Mouse (Mus musculus): Measurements from ENCODE around the gene Mipol1. TPM values are rescaled to one million over a fixed set of nuclear protein-coding genes. Genes with fewer than 3 reads are reported as not detected.
A peak's percentile ranks its signal among the peaks of the same experiment; 100 is the strongest.

Mipol1 gene
- polyA plus RNA-seq, 1 experiment from 2014 or later, result 4.8 TPM

DNA sequence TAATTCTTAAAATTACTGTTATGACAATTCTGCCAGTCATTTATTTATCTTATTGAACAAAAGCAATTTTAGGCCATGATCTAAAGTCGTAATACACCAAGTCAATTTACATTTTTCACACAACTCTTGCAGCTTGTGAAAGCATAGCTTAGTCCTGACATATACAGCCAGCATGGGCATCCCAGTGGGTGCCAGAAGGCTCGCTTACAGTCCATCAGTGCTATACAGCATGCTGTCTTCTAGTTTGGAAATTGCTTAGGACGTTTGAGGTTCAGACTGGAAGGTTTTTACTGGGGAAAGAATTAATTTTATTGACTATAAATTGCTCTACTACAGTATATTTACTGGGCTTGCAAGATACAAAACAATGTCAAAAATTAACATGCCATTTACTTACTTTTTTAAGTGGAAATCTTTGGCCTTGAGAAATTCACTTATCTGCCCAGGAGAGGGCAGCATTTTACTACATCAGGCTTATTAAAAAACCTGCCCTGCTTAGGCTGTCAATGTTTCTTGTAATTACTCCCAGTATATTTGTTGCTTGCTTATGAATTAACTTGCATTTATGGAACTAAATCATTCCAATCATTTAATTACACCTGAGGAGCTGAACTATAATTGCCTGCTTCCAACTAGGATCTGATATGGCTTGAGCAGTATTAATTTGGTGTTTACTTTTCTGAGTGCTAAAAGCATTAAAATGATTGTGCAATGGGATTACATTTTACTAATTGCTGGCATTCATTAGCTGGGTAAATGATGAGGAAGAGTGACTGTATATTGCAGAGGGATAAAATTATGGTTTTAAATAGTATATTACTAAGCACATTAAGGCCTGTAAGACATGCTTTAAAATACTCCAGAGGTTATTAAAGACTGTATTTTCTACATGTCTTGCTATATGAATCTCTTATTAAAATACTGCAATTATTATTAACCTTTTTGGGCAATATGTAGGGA, 51.2 kb downstream of the Mipol1 start:
- ATAC-seq (ENCODE audit: low read depth), result peak; percentile 87
- Histone ChIP-seq H3K4me1 (replicated peaks) (no peaks in the 10 kb centered on the region), H3K4me2 (no peak overlapping the region), H3K9ac (no peak overlapping the region), H3K9me3 (no peaks in the 10 kb centered on the region), H3K4me3 (no peak overlapping the region), H3K36me3 (no peaks in the 10 kb centered on the region), H3K27ac (replicated peaks) (no peak overlapping the region), H3K27me3 (peaks cover 8% of the 10 kb centered on the region; the same call in 1 of the 2 replicates)
- 46% methylated on average over 3 of the region's 3 CpGs for WGBS

DNA sequence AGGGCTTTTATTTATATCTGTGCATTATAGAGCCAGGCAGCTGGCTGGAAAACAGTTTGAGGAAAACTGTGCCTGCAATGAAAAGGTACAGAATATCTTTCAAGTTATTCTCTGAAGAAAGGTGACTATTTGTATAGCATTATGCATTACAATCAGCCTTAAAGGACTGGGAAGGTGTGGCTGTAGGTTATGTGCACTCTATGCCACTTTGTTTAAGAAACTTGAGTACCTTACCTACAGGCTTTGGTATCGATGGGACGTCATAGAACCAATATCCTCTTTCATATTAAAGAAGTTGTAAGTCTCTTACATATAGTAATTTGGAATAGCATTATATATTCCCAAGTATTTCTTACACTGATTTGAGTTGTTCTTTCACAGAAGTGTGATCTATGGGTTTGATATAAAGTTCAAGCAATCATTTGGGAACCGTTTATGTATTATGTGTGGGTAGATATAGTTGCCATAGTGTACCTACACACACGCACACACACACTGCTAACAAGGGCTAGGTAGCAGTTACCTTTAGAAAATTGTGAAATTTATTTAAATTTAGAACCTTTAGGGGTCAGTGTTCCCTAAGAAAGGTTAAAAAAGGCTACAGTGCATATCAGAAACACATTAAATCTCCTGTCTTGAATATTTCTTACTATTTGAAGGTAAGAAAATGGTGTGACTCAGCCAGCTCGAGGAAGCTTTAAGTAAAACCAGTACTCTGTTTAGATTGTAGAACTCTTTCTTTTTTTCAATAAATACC, 55.3 kb downstream of the Mipol1 start:
- H3K4me2 ChIP-seq, result no peak overlapping the region
- no peak overlapping the region for H3K27ac ChIP-seq (replicated peaks)
- no peaks in the 10 kb centered on the region for H3K4me1 ChIP-seq (replicated peaks)
- no peak overlapping the region for H3K9ac ChIP-seq
- peaks cover 8% of the 10 kb centered on the region; the same call in 1 of the 2 replicates for H3K27me3 ChIP-seq
- H3K9me3 ChIP-seq, result no peaks in the 10 kb centered on the region
- H3K36me3 ChIP-seq, result no peaks in the 10 kb centered on the region
- WGBS, result 88% methylated on average over 5 of the region's 5 CpGs
- H3K4me3 ChIP-seq, result no peak overlapping the region
- ATAC-seq (ENCODE audit: low read depth), result no peak

GRCm38 (mm10) chr12:57307337-57307736, 77.1 kb downstream of the Mipol1 start:
- WGBS, result 98% methylated on average over 4 of the region's 4 CpGs
- Histone ChIP-seq H3K4me1 (replicated peaks) (no peaks in the 10 kb centered on the region), H3K9me3 (no peaks in the 10 kb centered on the region), H3K36me3 (no peaks in the 10 kb centered on the region), H3K9ac (no peak overlapping the region), H3K27ac (replicated peaks) (no peak overlapping the region), H3K4me3 (no peak overlapping the region), H3K4me2 (no peak overlapping the region), H3K27me3 (no peaks in the 10 kb centered on the region)
- ATAC-seq (ENCODE audit: low read depth), result no peak

- WGBS, result 93% methylated on average over 1 of the region's 1 CpGs
- H3K9me3 ChIP-seq, result no peaks in the 10 kb centered on the region
Measured at GRCm38 (mm10) chr12:57307748-57308147, 77.5 kb downstream of the Mipol1 start.

GRCm38 (mm10) chr12:57339053-57339452, 108.8 kb downstream of the Mipol1 start:
- H3K27me3 ChIP-seq, result no peaks in the 10 kb centered on the region
- H3K4me1 ChIP-seq (replicated peaks), result no peaks in the 10 kb centered on the region
- no peak overlapping the region for H3K27ac ChIP-seq (replicated peaks)
- no peak for ATAC-seq (ENCODE audit: low read depth)
- no peaks in the 10 kb centered on the region for H3K36me3 ChIP-seq
- H3K9ac ChIP-seq, result no peak overlapping the region
- H3K9me3 ChIP-seq, result no peaks in the 10 kb centered on the region; the same call in none of the 2 replicates
- H3K4me3 ChIP-seq, result no peak overlapping the region
- no peak overlapping the region for H3K4me2 ChIP-seq
- 88% methylated on average over 1 of the region's 1 CpGs for WGBS

More at GRCm38 (mm10) chr12:57307748-57308147, 77.5 kb downstream of the Mipol1 start:
- Histone ChIP-seq H3K9ac (no peak overlapping the region), H3K27ac (replicated peaks) (no peak overlapping the region), H3K27me3 (no peaks in the 10 kb centered on the region), H3K36me3 (no peaks in the 10 kb centered on the region), H3K4me2 (no peak overlapping the region), H3K4me3 (no peak overlapping the region), H3K4me1 (replicated peaks) (no peaks in the 10 kb centered on the region)
- no peak for ATAC-seq (ENCODE audit: low read depth)

- 86% methylated on average over 2 of the region's 2 CpGs for WGBS
- Histone ChIP-seq H3K4me1 (replicated peaks) (no peaks in the 10 kb centered on the region), H3K9me3 (no peaks in the 10 kb centered on the region; the same call in 1 of the 2 replicates), H3K4me3 (no peak overlapping the region), H3K4me2 (no peak overlapping the region), H3K36me3 (no peaks in the 10 kb centered on the region), H3K27me3 (no peaks in the 10 kb centered on the region), H3K27ac (replicated peaks) (no peak overlapping the region), H3K9ac (no peak overlapping the region)
- no peak for ATAC-seq (ENCODE audit: low read depth)
Measured at GRCm38 (mm10) chr12:57340111-57340510, 109.9 kb downstream of the Mipol1 start.

- H3K27ac ChIP-seq (replicated peaks), result no peak overlapping the region
- no peaks in the 10 kb centered on the region for H3K4me1 ChIP-seq (replicated peaks)
- H3K9me3 ChIP-seq, result no peaks in the 10 kb centered on the region
- 72% methylated on average over 2 of the region's 2 CpGs for WGBS
- H3K36me3 ChIP-seq, result no peaks in the 10 kb centered on the region
- ATAC-seq (ENCODE audit: low read depth), result no peak
- no peak overlapping the region for H3K9ac ChIP-seq
- no peak overlapping the region for H3K4me2 ChIP-seq
- H3K27me3 ChIP-seq, result no peaks in the 10 kb centered on the region
- no peak overlapping the region for H3K4me3 ChIP-seq
Measured at GRCm38 (mm10) chr12:57362732-57363131, 132.5 kb downstream of the Mipol1 start.

- H3K27ac ChIP-seq (replicated peaks), result no peak overlapping the region
- no peak overlapping the region for H3K4me2 ChIP-seq
- no peak for ATAC-seq (ENCODE audit: low read depth)
- WGBS, result 74% methylated on average over 7 of the region's 7 CpGs
- H3K27me3 ChIP-seq, result no peaks in the 10 kb centered on the region
- H3K9me3 ChIP-seq, result no peaks in the 10 kb centered on the region
- H3K9ac ChIP-seq, result no peak overlapping the region
- H3K4me1 ChIP-seq (replicated peaks), result no peaks in the 10 kb centered on the region
- no peak overlapping the region for H3K4me3 ChIP-seq
- H3K36me3 ChIP-seq, result no peaks in the 10 kb centered on the region
Measured at GRCm38 (mm10) chr12:57364027-57364426, 133.8 kb downstream of the Mipol1 start.

DNA sequence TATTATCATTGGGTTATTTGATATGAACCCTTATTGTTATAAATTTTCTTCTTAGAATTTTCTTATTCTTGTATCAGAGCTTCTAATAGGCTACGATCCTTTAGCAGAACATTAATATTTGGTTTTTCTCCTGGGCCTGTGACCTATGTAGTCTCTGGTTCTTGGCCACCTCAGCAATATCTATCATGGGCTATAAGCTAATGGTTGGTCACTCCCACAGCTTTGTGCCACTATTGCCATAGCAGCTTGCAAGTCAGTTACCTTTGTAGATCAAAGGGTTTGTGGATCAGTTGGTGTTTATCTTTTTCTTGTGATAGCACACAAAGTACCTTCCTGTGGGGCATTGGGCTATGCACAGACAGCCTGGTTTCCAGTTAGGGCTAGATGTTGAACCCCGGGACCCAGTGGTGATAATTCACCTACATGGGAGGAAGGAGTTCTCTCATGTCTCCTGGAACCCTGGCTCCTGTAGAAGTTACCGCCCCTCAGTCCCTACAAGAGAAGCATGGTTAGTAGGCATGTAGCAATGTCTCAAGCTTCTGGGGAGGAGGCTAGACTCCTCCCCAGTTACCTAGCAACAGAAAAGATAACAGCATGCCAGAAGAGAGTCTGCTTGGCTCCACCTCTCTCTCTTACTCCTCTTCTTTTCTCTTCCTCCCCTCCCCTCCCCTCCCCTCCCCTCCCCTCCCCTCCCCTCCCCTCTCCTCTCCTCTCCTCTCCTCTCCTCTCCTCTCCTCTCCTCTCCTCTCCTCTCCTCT, 141.7 kb downstream of the Mipol1 start:
- Histone ChIP-seq H3K27me3 (no peaks in the 10 kb centered on the region), H3K4me3 (no peak overlapping the region), H3K9me3 (no peaks in the 10 kb centered on the region), H3K36me3 (no peaks in the 10 kb centered on the region), H3K9ac (no peak overlapping the region), H3K4me2 (no peak overlapping the region), H3K27ac (replicated peaks) (no peak overlapping the region), H3K4me1 (replicated peaks) (no peaks in the 10 kb centered on the region)
- WGBS, result 89% methylated on average over 3 of the region's 3 CpGs
- no peak for ATAC-seq (ENCODE audit: low read depth)

DNA sequence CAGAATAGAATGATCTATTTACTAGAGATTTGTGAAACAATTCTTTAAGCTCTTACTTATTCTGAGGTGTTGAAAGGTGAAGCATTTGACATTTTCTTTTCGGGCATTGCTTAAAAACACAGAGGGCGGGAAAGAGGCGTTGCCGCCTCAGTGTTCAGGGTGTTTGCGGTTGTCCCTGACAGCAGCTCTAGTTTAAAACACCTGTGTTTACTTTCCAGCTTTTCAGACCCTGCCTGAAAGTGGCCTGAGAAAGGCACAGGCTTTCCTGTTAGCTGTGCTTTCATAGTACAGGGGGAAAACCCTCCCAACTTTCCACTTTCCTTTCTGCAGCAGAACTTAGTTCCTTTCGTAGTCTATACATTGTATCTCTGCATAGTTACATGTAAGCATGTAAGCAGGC, 152.6 kb downstream of the Mipol1 start:
- no peaks in the 10 kb centered on the region for H3K9me3 ChIP-seq
- no peaks in the 10 kb centered on the region for H3K36me3 ChIP-seq
- H3K27ac ChIP-seq (replicated peaks), result no peak overlapping the region
- H3K4me1 ChIP-seq (replicated peaks), result no peaks in the 10 kb centered on the region
- no peaks in the 10 kb centered on the region for H3K27me3 ChIP-seq
- H3K4me2 ChIP-seq, result no peak overlapping the region
- ATAC-seq (ENCODE audit: low read depth), result no peak
- 61% methylated on average over 6 of the region's 6 CpGs for WGBS
- H3K9ac ChIP-seq, result no peak overlapping the region
- no peak overlapping the region for H3K4me3 ChIP-seq

DNA sequence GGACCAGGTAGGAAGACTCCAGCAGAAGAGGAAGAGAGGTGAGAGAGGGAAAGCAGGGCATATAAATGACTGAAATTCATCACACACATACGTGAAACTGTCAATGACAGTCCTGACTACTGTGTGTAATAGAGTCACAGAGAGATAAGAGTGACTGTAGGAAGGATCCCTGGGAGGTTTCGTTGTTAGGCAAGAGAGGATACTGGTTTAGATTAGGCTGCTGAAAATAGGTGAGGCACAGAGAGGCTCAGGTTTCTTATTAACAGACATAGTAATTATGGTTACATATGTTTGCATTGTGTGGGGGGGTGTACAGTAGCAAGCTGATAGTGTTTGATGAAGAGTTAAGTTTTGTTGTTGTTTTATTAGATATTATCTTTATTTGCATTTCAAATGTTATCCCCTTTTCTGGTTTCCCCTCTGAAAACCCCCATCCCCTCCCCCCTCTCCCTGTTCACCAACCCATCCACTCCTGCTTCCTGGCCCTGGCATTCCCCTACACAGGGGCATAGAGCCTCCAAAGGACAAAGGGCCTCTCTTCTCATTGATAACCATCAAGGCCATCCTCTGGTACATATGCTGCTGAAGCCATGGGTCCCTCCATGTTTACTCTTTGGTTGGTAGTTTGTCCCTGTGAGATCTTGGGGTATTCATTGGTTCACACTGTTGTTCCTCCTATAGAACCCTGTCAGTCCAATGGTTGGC, 157.5 kb downstream of the Mipol1 start:
- Histone ChIP-seq H3K4me1 (replicated peaks) (no peaks in the 10 kb centered on the region), H3K9me3 (no peaks in the 10 kb centered on the region), H3K27ac (replicated peaks) (no peak overlapping the region), H3K4me2 (no peak overlapping the region), H3K4me3 (no peak overlapping the region), H3K9ac (no peak overlapping the region), H3K27me3 (no peaks in the 10 kb centered on the region), H3K36me3 (no peaks in the 10 kb centered on the region)
- WGBS, result 86% methylated on average over 2 of the region's 2 CpGs
- no peak for ATAC-seq (ENCODE audit: low read depth)

Measured in neural tube, embryonic 13.5 days (tissue).